Mouse (Mus musculus): ENCODE data around the gene Acat3. TPM values are rescaled to one million over a fixed set of nuclear protein-coding genes. Genes with fewer than 3 reads are reported as not detected.
"Not testable (repeated sequence)": the region's sequence is repeated elsewhere in the genome, so short reads cannot be mapped to it uniquely, and the experiment has no call there.

The Acat3 gene
- polyA plus RNA-seq, 1 experiment = not detected

DNA sequence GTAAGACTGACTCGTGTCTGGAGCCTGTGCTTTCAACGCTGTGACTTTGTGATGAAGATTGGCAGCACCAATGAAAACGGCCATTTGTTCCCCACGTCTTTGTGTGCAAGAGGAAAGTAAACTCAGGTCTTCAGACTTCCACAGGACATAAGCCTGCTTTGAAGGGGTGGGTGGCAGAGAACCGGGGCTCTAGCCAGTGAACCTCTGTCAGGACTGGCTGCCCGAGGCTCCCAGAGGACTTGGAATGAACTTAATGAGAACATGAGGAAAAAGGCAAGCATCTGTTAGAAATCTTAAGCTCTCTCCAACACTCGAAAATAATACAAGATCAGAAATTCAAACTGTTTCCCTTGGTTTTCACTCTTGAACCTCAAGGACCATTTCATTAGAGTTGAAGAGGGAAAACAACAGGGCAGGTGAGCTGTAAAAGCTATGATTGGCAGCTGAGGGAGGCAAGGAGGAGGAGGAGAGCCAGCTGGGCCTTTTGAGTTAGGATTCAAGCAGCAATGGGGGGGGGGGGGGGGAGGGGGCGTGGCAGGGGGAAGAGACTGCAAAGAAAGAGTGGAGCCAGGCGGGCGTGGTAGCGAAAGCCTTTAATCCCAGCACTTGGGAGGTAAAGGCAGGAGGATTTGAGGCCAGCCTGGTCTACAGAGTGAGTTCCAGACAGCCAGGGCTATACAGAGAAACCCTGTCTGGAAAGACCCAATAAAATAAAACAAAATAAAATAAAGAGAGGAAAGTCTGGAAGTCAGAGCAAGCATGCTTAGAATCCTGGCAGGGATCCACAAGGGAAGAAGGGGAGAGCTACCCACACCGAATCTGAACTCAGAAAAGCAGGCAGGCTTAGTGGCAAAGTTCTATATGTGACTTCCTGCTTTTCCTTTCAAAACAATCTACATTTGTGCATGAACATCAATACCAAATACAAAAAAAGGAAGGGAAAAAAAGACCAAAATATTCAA lies 36.7 kb downstream of the Acat3 start:
- Histone ChIP-seq H3K4me1 (ENCODE audit: control insufficient read depth, insufficient read depth, low read length) (peaks cover 3% of the 10 kb centered on the region), H3K4me3 (ENCODE audit: insufficient read depth, low read length) (no peak overlapping the region), H3K27ac (ENCODE audit: insufficient read depth, low read depth, low read length) (peak overlapping the region; percentile 28; the same call in 1 of the 2 replicates)
- TF ChIP-seq POLR2A (IDR thresholded peaks at IDR 0.05; ENCODE audit: borderline replicate concordance, low read depth, low read length) (no peak), CTCF (IDR thresholded peaks at IDR 0.05; ENCODE audit: low read depth, low read length) (no peak)

DNA sequence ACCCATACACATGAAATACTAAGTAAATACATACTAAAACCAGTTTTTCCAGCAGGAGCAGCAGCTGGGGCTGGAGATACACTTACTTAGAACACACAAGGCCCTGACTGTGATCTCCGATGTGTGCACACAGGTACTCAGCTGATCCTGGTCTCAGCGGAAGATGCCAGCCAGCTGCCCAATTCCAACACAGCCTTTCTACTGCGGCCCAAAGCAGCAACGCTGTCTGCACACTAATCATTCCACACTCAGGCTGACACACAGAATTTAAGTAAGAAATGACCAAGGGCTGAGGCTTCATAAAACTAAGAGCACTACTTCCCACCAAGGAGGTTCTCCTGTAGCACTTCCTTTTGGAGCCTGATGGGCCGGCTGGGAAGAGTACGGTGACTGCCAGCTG lies 38.1 kb downstream of the Acat3 start:
- TF ChIP-seq POLR2A (IDR thresholded peaks at IDR 0.05; ENCODE audit: borderline replicate concordance, low read depth, low read length) = no peak
- no peak for TF ChIP-seq CTCF (IDR thresholded peaks at IDR 0.05; ENCODE audit: low read depth, low read length)
- H3K4me1 ChIP-seq (ENCODE audit: control insufficient read depth, insufficient read depth, low read length) = peaks cover 3% of the 10 kb centered on the region
- no peak overlapping the region for H3K4me3 ChIP-seq (ENCODE audit: insufficient read depth, low read length)
- no peak overlapping the region for H3K27ac ChIP-seq (ENCODE audit: insufficient read depth, low read depth, low read length)

- H3K4me1 ChIP-seq (ENCODE audit: control insufficient read depth, insufficient read depth, low read length); H3K4me3 ChIP-seq (ENCODE audit: insufficient read depth, low read length); H3K27ac ChIP-seq (ENCODE audit: insufficient read depth, low read depth, low read length): not testable (repeated sequence)
These were observed 41.8 kb downstream of the Acat3 start for GRCm38 (mm10) chr17:12898607-12899006.

- no peaks in the 10 kb centered on the region for H3K4me1 ChIP-seq (ENCODE audit: control insufficient read depth, insufficient read depth, low read length)
- no peak overlapping the region for H3K27ac ChIP-seq (ENCODE audit: insufficient read depth, low read depth, low read length)
- no peak for TF ChIP-seq CTCF (IDR thresholded peaks at IDR 0.05; ENCODE audit: low read depth, low read length)
- no peak for TF ChIP-seq POLR2A (IDR thresholded peaks at IDR 0.05; ENCODE audit: borderline replicate concordance, low read depth, low read length)
- H3K4me3 ChIP-seq (ENCODE audit: insufficient read depth, low read length) = no peak overlapping the region
These were observed 42.7 kb downstream of the Acat3 start for GRCm38 (mm10) chr17:12897674-12898073.

- no peaks in the 10 kb centered on the region for H3K4me1 ChIP-seq (ENCODE audit: control insufficient read depth, insufficient read depth, low read length)
- TF ChIP-seq CTCF (IDR thresholded peaks at IDR 0.05; ENCODE audit: low read depth, low read length) (no peak), POLR2A (IDR thresholded peaks at IDR 0.05; ENCODE audit: borderline replicate concordance, low read depth, low read length) (no peak)
- no peak overlapping the region for H3K4me3 ChIP-seq (ENCODE audit: insufficient read depth, low read length)
- H3K27ac ChIP-seq (ENCODE audit: insufficient read depth, low read depth, low read length) = no peak overlapping the region
These were observed 48.4 kb downstream of the Acat3 start for GRCm38 (mm10) chr17:12892033-12892432.

GRCm38 (mm10) chr17:12891054-12891453 lies 49.3 kb downstream of the Acat3 start:
- no peaks in the 10 kb centered on the region for H3K4me1 ChIP-seq (ENCODE audit: control insufficient read depth, insufficient read depth, low read length)
- H3K27ac ChIP-seq (ENCODE audit: insufficient read depth, low read depth, low read length) = no peak overlapping the region
- no peak overlapping the region for H3K4me3 ChIP-seq (ENCODE audit: insufficient read depth, low read length)
- TF ChIP-seq CTCF (IDR thresholded peaks at IDR 0.05; ENCODE audit: low read depth, low read length) (no peak), POLR2A (IDR thresholded peaks at IDR 0.05; ENCODE audit: borderline replicate concordance, low read depth, low read length) (no peak)

GRCm38 (mm10) chr17:12887021-12887775 lies 53.2 kb downstream of the Acat3 start:
- Histone ChIP-seq H3K4me3 (ENCODE audit: insufficient read depth, low read length) (no peak overlapping the region), H3K4me1 (ENCODE audit: control insufficient read depth, insufficient read depth, low read length) (no peaks in the 10 kb centered on the region), H3K27ac (ENCODE audit: insufficient read depth, low read depth, low read length) (no peak overlapping the region)
- no peak for TF ChIP-seq POLR2A (IDR thresholded peaks at IDR 0.05; ENCODE audit: borderline replicate concordance, low read depth, low read length)
- TF ChIP-seq CTCF (IDR thresholded peaks at IDR 0.05; ENCODE audit: low read depth, low read length) = no peak

DNA sequence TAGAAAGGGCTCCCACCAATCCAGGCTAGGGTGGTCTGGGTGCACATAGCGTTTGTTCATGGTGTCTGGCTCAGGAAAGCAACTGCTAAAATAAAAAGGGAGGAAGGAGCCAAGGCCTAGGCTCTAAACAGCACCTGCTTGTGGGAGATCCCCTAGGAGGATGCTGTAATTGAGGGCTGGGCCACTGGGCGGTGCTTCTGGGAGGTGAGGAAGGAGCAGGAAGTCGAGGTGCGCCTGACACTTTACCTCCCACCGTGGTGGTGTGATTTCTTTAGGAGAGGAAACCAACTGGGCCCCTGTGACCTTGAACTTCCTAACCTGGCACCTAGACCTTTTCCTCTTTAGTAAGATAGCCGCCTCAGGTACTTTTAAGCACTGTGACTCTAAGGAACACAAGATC lies 53.8 kb downstream of the Acat3 start:
- Histone ChIP-seq H3K4me3 (ENCODE audit: insufficient read depth, low read length) (no peak overlapping the region), H3K4me1 (ENCODE audit: control insufficient read depth, insufficient read depth, low read length) (no peaks in the 10 kb centered on the region), H3K27ac (ENCODE audit: insufficient read depth, low read depth, low read length) (no peak overlapping the region)
- TF ChIP-seq CTCF (IDR thresholded peaks at IDR 0.05; ENCODE audit: low read depth, low read length) (no peak), POLR2A (IDR thresholded peaks at IDR 0.05; ENCODE audit: borderline replicate concordance, low read depth, low read length) (no peak)

GRCm38 (mm10) chr17:12881216-12881615 lies 59.2 kb downstream of the Acat3 start:
- H3K4me1 ChIP-seq (ENCODE audit: control insufficient read depth, insufficient read depth, low read length) = no peaks in the 10 kb centered on the region; the same call in 1 of the 2 replicates
- no peak overlapping the region for H3K27ac ChIP-seq (ENCODE audit: insufficient read depth, low read depth, low read length)
- TF ChIP-seq POLR2A (IDR thresholded peaks at IDR 0.05; ENCODE audit: borderline replicate concordance, low read depth, low read length) (no peak), CTCF (IDR thresholded peaks at IDR 0.05; ENCODE audit: low read depth, low read length) (no peak)
- no peak overlapping the region for H3K4me3 ChIP-seq (ENCODE audit: insufficient read depth, low read length)

DNA sequence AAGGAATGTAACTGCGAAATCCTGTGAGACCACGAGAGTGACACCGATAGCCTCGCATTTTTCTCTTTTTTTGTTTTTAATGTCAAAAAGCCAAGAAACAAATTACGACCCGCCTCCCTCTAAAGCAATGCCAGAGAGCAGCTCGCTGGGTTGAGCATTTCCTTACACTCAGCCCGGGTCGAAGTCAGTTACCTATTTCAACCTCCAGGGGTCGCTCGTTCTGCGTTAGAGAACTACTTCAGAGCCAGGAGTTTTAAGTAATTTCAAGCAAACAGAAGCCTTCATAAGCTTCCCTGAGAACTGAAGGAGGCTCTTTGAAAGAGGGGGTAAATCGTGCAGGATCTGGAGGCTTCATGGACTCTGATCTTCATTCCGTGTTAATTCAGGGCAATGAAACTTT lies 60.2 kb downstream of the Acat3 start:
- Histone ChIP-seq H3K4me1 (ENCODE audit: control insufficient read depth, insufficient read depth, low read length) (no peaks in the 10 kb centered on the region; the same call in 1 of the 2 replicates), H3K4me3 (ENCODE audit: insufficient read depth, low read length) (no peak overlapping the region)

More for the DNA sequence above, 60.2 kb downstream of the Acat3 start:
- peak; percentile 43 for TF ChIP-seq CTCF (IDR thresholded peaks at IDR 0.05; ENCODE audit: low read depth, low read length)
- TF ChIP-seq POLR2A (IDR thresholded peaks at IDR 0.05; ENCODE audit: borderline replicate concordance, low read depth, low read length) = no peak
- no peak overlapping the region for H3K27ac ChIP-seq (ENCODE audit: insufficient read depth, low read depth, low read length)

Measured in bone marrow macrophage, adult 2 months (primary cell).